Mouse (Mus musculus) kidney, adult 2 months (tissue): ENCODE data around the gene Shc4. TPM values are rescaled to one million over a fixed set of nuclear protein-coding genes. Genes with fewer than 3 reads are reported as not detected.

Experiments
- DNase-seq: peaks from one replicate; pipeline ENCODE4 v3.0.0; 2021
- H3K27ac ChIP-seq: fragments of 200-500 bp; 2 replicates; pipeline ENCODE4 v1.5.1; 2012; ENCODE audit warnings: low read depth, low read length, control low read depth, inconsistent platforms; ENCODE audit not compliant: insufficient read depth
- H3K27me3 ChIP-seq: fragments of 200-500 bp; replicated peaks from 2 replicates; pipeline ENCODE4 v1.6.1; 2012; ENCODE audit warnings: mild to moderate bottlenecking, moderate library complexity, low read length, inconsistent platforms; ENCODE audit not compliant: control insufficient read depth, insufficient read depth
- H3K36me3 ChIP-seq: fragments of 200-500 bp; 2 replicates; pipeline ENCODE4 v1.6.1; 2012; ENCODE audit warnings: mild to moderate bottlenecking, moderate library complexity, low read length, inconsistent platforms; ENCODE audit not compliant: control insufficient read depth, insufficient read depth
- H3K4me1 ChIP-seq: fragments of 200-500 bp; 2 replicates; pipeline ENCODE4 v1.6.1; 2011; ENCODE audit warnings: low read length; ENCODE audit not compliant: control insufficient read depth, insufficient read depth
- H3K4me3 ChIP-seq: fragments of 200-500 bp; 2 replicates; pipeline ENCODE4 v1.5.1; 2011; ENCODE audit warnings: mild to moderate bottlenecking, low read depth, low read length, control low read depth; ENCODE audit not compliant: insufficient read depth
- CTCF ChIP-seq: fragments of 200-500 bp; conservative IDR thresholded peaks from 2 replicates; pipeline ENCODE4 v1.5.1; 2011; ENCODE audit warnings: low read depth, mild to moderate bottlenecking, control low read depth, low read length, moderate library complexity, mixed read lengths; ENCODE audit not compliant: insufficient read depth, insufficient read length
- POLR2A ChIP-seq: fragments of 200-500 bp; IDR thresholded peaks from one replicate; pipeline ENCODE4 v1.6.1; 2011; ENCODE audit warnings: low read depth, low read length, control low read depth
- WGBS: fragments of 180-500 bp; shearing (Covaris S2); methylation state at CpG from one replicate; pipeline ENCODE4 v1.1.7; 2018; 5-methylcytosine and 5-hydroxymethylcytosine counted together
- polyA plus RNA-seq: library from polyadenylated mRNA; depleted of rRNA; stranded (reverse); fragments of >200 nt; gene quantifications from 2 replicates; pipeline ENCODE4 v1.2.3, GENCODE M21; 2012

Shc4 gene
- polyA plus RNA-seq, 1 experiment, result 0.20 TPM

- H3K36me3 ChIP-seq, result peaks cover 1% of the 10 kb centered on the region; the same call in 1 of the 2 replicates
- no peaks in the 10 kb centered on the region for H3K27me3 ChIP-seq
- H3K4me3 ChIP-seq, result no peak overlapping the region
- H3K4me1 ChIP-seq, result no peaks in the 10 kb centered on the region; the same call in 1 of the 2 replicates
- 69% methylated on average over 25 of the region's 25 CpGs for WGBS
- no peak for TF ChIP-seq POLR2A
- no peak for TF ChIP-seq CTCF
- DNase-seq, result no peak
- H3K27ac ChIP-seq, result no peak overlapping the region
Measured at GRCm38 (mm10) chr2:125620213-125620907, 103.6 kb downstream of the Shc4 start.

GRCm38 (mm10) chr2:125615858-125616424 is 108.0 kb downstream of the Shc4 start:
- H3K27me3 ChIP-seq, result no peaks in the 10 kb centered on the region
- no peak for DNase-seq
- no peak overlapping the region for H3K4me3 ChIP-seq
- WGBS, result 55% methylated on average over 8 of the region's 8 CpGs
- H3K4me1 ChIP-seq, result no peaks in the 10 kb centered on the region
- no peak overlapping the region for H3K27ac ChIP-seq
- no peak for TF ChIP-seq CTCF
- peaks cover 1% of the 10 kb centered on the region for H3K36me3 ChIP-seq

- WGBS, result 91% methylated on average over 7 of the region's 7 CpGs
Measured at GRCm38 (mm10) chr2:125615440-125615839, 108.5 kb downstream of the Shc4 start.

GRCm38 (mm10) chr2:125606220-125606845 is 117.6 kb downstream of the Shc4 start:
- WGBS, result 72% methylated on average over 17 of the region's 17 CpGs
- no peak for TF ChIP-seq POLR2A
- no peak for TF ChIP-seq CTCF
- H3K4me1 ChIP-seq, result no peaks in the 10 kb centered on the region
- DNase-seq, result peak; percentile 9
- no peak overlapping the region for H3K4me3 ChIP-seq
- no peak overlapping the region for H3K27ac ChIP-seq
- H3K27me3 ChIP-seq, result no peaks in the 10 kb centered on the region
- no peaks in the 10 kb centered on the region for H3K36me3 ChIP-seq

More at GRCm38 (mm10) chr2:125615440-125615839, 108.5 kb downstream of the Shc4 start:
- Histone ChIP-seq H3K36me3 (peaks cover 1% of the 10 kb centered on the region), H3K27ac (no peak overlapping the region), H3K27me3 (no peaks in the 10 kb centered on the region), H3K4me1 (no peaks in the 10 kb centered on the region), H3K4me3 (no peak overlapping the region)
- TF ChIP-seq POLR2A, result no peak
- TF ChIP-seq CTCF, result no peak
- no peak for DNase-seq

- H3K27me3 ChIP-seq, result no peaks in the 10 kb centered on the region
- no peak overlapping the region for H3K4me3 ChIP-seq
- TF ChIP-seq POLR2A (no peak), CTCF (peak; percentile 76)
- no peaks in the 10 kb centered on the region for H3K4me1 ChIP-seq
- peak; percentile 45 for DNase-seq
- 76% methylated on average over 7 of the region's 7 CpGs for WGBS
- H3K36me3 ChIP-seq, result no peaks in the 10 kb centered on the region
- H3K27ac ChIP-seq, result no peak overlapping the region
Measured at GRCm38 (mm10) chr2:125604646-125605045, 119.3 kb downstream of the Shc4 start.

- H3K4me1 ChIP-seq, result no peaks in the 10 kb centered on the region
- WGBS, result 97% methylated on average over 3 of the region's 3 CpGs
- DNase-seq, result no peak
- no peak overlapping the region for H3K27ac ChIP-seq
- no peak for TF ChIP-seq POLR2A
- no peak for TF ChIP-seq CTCF
- H3K27me3 ChIP-seq, result no peaks in the 10 kb centered on the region
- H3K36me3 ChIP-seq, result no peaks in the 10 kb centered on the region
- H3K4me3 ChIP-seq, result no peak overlapping the region
Measured at GRCm38 (mm10) chr2:125602970-125603369, 121.0 kb downstream of the Shc4 start.

- WGBS, result 74% methylated on average over 4 of the region's 4 CpGs
- no peaks in the 10 kb centered on the region for H3K36me3 ChIP-seq
Measured at GRCm38 (mm10) chr2:125598958-125599357, 125.0 kb downstream of the Shc4 start.

More at GRCm38 (mm10) chr2:125598958-125599357, 125.0 kb downstream of the Shc4 start:
- no peak overlapping the region for H3K27ac ChIP-seq
- TF ChIP-seq POLR2A (no peak), CTCF (no peak)
- no peak for DNase-seq
- no peaks in the 10 kb centered on the region for H3K27me3 ChIP-seq
- H3K4me3 ChIP-seq, result no peak overlapping the region
- H3K4me1 ChIP-seq, result no peaks in the 10 kb centered on the region
